Mouse (Mus musculus): Measurements from ENCODE around the gene Clgn.
"Not testable (repeated sequence)": the region's sequence is repeated elsewhere in the genome, so short reads cannot be mapped to it uniquely, and the experiment has no call there.

Clgn gene

GRCm38 (mm10) chr8:83423032-83423825 is 33.6 kb downstream of the Clgn start:
- no peak for DNase-seq (ENCODE audit: low read depth, low spot score)

- DNase-seq (ENCODE audit: low read depth, low spot score), result no peak
Measured at GRCm38 (mm10) chr8:83425202-83425601, 35.5 kb downstream of the Clgn start.

GRCm38 (mm10) chr8:83426104-83426759 is 36.6 kb downstream of the Clgn start:
- no peak for DNase-seq (ENCODE audit: low read depth, low spot score)

GRCm38 (mm10) chr8:83426949-83427348 is 37.3 kb downstream of the Clgn start:
- DNase-seq (ENCODE audit: low read depth, low spot score), result no peak

GRCm38 (mm10) chr8:83428621-83429020 is 39.0 kb downstream of the Clgn start:
- not testable (repeated sequence) for DNase-seq (ENCODE audit: low read depth, low spot score)

- DNase-seq (ENCODE audit: low read depth, low spot score), result no peak
Measured at GRCm38 (mm10) chr8:83429071-83429524, 39.4 kb downstream of the Clgn start.

GRCm38 (mm10) chr8:83437077-83437476 is 47.4 kb downstream of the Clgn start:
- DNase-seq (ENCODE audit: low read depth, low spot score), result no peak

- DNase-seq (ENCODE audit: low read depth, low spot score), result peak; percentile 8
Measured at GRCm38 (mm10) chr8:83441656-83442242, 52.1 kb downstream of the Clgn start.

- DNase-seq (ENCODE audit: low read depth, low spot score), result peak; percentile 99
Measured at GRCm38 (mm10) chr8:83442243-83443051, 52.8 kb downstream of the Clgn start.

- DNase-seq (ENCODE audit: low read depth, low spot score), result no peak
Measured at GRCm38 (mm10) chr8:83443052-83443400, 53.4 kb downstream of the Clgn start.

- peak; percentile 48 for DNase-seq (ENCODE audit: low read depth, low spot score)
Measured at GRCm38 (mm10) chr8:83449960-83450359, 60.3 kb downstream of the Clgn start.

GRCm38 (mm10) chr8:83451056-83451455 is 61.4 kb downstream of the Clgn start:
- DNase-seq (ENCODE audit: low read depth, low spot score), result peak; percentile 31

GRCm38 (mm10) chr8:83457121-83457520 is 67.5 kb downstream of the Clgn start:
- DNase-seq (ENCODE audit: low read depth, low spot score), result no peak

- no peak for DNase-seq (ENCODE audit: low read depth, low spot score)
Measured at GRCm38 (mm10) chr8:83458222-83458621, 68.6 kb downstream of the Clgn start, which contains the start of gene Scoc. Scoc (minus strand) TSS chr8:83458391.

GRCm38 (mm10) chr8:83459606-83460005 is 69.9 kb downstream of the Clgn start:
- DNase-seq (ENCODE audit: low read depth, low spot score), result no peak

All from forelimb bud, embryonic 11.5 days (tissue).